Mouse (Mus musculus): ENCODE measurements around the gene Josd2.

The Josd2 gene

DNA sequence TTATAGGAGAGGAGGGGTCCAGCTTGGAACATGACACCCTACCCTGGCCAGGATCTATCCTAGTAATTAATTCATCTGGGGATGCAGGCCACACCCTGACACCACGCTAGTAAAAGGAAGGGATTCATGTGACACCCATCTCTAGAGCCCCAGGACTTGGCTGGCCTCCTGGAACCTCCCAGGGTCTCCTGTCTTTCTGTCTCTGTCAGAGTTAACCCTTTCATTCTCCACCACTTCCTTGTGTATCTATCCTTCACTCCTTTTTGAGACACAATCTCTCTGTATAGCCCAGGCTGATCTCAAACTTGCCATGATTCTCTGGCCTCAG lies 4.7 kb downstream of the Josd2 start:
- no peak for DNase-seq (ENCODE audit: low spot score)

DNA sequence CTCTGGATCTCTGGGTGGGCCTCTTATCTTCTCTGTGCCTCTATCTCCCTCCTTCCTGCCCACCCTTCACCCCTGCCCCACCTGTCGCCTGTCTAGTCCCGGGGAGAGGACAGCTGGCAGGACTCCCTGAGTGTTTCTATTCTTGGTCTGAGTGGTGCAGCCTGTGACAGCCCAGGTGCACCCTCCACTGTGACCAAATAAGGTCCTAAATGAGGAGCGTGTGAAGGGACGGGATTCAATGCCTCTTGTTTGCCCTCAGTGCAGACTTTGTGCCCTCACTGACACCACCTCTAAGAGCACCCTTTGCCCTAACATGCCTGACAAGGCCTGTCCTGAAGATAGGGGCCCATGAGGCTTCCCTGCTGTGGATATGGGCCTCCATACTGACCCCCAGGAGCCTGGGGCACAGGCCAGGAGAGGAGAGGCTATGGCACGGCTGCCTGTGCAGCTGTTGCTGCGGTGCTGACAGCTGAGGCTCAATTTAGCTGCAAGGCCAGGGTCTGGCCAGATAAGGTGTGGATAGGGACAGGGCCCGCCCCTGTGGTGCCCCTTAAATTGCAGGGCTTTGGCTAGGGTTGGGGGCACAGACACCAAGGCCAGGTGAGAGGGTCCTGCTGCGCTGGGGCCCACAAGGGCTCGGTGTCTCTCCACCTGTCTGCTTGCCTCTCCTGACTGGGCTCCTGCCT lies 5.3 kb downstream of the Josd2 start:
- DNase-seq (ENCODE audit: low spot score) = no peak

DNA sequence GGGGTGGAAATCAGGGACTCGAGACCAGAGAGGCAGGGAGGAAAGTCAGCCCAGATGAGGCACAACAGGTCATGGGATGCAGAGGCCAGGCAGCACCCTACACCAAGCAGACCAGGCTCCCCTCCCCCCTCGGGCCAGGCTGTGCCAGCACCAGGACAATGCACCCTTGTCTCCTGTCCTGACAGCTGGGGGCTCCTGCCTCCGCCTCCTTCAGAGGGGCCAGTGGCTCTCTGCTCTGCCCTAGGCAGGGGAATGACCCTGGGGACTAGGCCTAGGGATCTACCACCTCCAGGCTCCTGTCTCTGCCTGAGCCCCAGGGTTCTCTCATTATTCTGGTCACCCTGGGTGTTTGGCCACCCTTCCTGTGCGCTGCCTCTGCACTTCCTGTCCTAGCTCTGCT lies 6.6 kb downstream of the Josd2 start:
- DNase-seq (ENCODE audit: low spot score) = no peak

DNA sequence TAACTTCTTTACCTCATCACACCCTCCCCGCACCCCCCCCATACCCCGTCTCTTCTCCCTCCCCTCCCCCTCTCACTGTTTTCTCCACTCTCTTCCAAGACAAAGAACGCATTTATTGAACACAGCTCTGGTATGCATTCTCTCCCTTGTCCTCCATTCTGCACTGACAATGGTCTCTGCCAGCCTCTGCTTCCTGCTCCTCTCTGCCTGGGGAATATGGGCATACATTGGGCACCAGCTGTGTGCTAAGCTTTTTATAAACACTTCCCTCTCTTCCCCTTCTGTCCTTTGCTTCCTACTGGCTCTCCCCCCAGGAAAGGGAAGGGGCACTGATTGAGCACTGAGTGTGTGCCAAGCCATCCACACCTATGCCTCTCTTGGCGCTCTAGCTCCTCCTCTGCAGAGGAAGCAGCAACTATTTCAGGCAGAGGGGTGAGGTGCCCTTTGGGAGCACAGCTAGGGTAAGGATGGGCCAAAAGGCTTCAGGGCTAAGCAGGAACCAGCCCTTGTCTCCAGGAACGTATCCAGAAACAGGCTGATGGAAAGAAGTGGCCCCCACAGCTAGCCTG lies 7.3 kb downstream of the Josd2 start:
- no peak for DNase-seq (ENCODE audit: low spot score)

DNA sequence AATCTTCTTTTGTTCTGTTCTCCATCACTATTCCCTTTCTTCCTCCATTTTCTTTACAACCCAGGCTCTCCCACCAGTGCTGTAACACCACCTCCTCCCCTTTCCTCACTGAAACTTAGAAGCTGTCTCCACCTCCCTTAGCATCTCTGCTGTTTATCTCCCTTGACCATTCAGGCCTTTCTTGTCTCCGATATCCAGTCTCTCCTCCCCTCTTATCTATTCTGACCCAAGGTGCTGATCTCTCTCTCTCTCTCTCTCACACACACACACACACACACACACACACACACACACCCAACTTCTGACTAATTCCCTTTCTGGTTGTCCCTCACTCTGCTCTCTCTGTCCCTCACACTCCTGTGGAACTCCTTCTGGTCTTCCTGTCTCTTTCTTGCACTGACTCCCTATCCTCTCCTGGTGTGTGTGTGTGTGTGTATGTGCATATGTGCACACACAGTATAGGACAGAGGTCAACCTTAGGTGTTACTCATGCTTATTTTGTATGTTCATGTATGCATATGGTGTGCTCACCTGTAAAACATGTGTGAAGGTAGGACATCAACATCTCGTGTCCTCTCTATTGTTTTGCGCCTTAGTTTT lies 15.2 kb downstream of the Josd2 start:
- no peak for DNase-seq (ENCODE audit: low spot score)

DNA sequence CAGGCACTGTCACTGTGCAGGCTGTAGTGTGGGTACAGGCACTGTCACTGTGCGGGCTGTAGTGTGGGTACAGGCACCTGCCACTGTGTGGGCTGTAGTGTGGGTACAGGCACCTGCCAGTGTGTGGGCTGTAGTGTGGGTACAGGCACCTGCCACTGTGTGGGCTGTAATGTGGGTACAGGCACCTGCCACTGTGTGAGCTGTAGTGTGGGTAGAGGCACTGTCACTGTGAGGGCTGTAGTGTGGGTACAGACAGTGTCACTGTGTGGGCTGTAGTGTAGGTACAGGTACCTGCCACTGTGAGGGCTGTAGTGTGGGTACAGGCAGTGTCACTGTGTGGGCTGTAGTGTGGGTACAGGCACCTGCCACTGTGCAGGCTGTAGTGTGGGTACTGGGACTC lies 16.3 kb downstream of the Josd2 start:
- DNase-seq (ENCODE audit: low spot score) = no peak

DNA sequence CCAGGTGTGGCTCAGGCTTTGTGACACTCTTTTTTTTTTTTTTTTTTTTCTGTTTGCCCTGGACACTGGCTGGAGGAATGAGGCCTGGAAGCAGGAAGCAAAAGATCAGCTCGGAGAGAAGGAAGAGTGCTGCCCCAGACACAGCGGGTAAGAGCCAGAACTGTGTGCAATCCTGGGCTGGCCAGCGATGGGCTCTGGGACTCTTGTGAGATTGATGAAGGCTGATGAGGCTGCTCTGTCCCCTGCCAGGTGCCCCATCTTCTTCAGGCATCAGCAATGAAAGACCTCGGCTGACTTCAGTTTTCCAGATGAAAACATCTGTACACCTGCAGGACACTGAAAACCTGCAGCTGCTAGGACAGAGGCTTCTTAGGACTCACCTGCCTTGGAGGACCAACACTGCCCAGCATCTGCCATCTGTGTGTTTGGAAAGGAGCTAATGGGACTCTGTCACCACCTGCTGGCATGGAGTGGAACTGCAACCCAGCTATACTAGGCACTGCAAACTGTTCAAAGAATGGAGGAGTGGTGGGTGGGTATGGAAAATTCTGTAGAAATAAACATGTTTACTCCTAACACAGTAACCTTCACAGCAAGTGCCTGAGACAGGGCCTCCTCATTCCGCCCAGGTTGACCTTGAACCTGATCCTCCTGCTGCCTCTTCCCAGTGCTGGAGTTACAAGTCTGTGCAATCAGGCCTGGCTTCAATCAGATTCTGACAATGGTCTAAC lies 17.2 kb downstream of the Josd2 start:
- no peak for DNase-seq (ENCODE audit: low spot score)

DNA sequence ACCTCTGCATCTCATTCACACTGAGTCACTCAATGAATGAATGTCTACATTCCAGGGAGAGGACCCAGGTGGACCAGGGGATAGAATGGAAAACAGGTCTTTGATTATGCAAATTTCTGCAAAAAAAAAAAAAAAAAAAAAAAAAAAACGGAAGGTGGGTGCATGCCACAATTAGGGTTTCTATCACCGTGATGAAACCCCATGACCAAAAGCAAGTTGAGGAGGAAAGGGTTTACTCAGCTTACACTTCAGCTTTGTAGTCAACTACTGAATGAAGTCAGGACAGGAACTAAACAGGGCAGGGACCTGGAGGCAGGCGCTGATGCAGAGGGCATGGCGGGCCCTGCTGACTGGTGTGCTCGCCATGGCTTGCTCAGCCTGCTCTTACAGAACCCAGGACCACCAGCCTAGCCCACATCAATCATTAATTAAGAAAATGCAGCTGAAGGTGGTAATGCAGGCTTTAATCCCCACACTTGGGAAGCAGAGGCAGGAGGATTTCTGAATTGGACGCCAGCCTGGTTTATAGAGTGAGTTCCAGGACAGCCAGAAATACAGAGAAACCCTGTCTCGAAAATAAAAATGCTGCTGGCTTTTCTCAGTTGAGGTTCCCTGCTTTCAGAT lies 17.9 kb downstream of the Josd2 start:
- DNase-seq (ENCODE audit: low spot score) = no peak

DNA sequence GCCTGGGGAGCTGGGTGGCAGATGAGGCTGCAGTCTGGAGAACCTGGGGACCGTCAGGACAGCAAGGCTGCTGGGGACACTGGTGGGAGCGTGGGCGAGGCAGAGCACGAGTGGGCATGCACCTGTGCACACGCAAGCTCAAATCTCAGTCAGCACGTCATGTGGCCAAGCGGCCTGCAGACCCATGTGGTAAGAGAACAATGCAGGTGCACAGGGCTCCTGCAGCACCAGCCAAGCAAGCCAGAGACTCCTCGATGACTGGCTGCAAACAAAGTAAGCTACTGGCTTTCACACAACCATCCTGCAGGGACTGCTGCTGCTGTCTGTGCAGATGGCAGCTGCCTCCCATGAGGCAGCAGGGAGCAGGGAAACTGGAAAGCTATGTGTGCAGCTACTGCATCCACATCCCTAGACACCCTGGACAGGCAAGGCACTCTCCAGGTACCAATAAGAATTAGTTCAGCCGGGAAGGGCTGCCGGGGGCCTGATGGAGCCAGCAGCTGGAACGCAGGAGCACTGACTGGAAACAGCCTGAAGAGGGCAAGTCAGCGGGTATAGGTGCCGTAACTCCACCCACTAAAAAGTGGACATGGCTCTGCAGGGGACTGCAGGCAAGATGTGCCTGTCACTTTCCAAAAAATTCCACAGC lies 19.3 kb downstream of the Josd2 start:
- DNase-seq (ENCODE audit: low spot score) = no peak

DNA sequence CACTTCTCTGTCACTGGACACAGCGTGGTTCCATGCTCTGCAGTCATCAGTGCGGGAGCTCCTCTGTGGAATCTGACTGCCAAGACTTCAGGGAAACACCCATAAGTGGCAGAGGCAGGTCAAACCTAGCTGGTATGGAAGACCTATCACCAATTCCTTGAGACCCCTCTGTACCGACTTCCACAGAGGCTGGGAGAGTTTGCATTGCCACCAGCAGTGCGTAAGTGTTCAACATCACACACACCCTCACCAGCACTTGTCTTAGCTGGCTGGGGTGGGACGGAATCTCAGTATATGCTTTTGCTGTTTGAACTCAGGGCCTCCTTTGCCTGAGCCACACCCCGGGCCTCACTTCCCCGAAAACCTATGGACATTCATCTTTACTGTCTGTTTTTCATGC lies 20.2 kb downstream of the Josd2 start:
- DNase-seq (ENCODE audit: low spot score) = no peak

DNA sequence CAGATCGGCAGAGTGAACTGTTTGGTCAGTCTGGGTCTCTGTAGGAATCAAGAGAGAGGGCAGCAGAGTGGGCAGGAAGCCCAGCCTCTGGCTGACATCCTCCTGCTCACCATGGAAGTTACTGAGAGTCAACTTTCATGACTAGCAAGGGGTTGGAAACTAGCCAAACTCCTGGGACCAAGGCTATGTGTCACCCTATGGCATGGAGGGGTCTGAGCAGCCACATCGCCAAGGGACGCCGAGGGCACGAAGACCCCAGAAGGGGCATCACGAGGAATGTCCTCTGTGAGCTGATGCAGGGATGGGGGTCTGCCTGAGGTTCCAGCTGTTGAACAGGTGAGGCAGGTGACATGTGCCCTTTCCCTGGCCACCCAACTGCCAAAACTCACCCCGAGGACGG lies 20.8 kb downstream of the Josd2 start:
- DNase-seq (ENCODE audit: low spot score) = no peak

DNA sequence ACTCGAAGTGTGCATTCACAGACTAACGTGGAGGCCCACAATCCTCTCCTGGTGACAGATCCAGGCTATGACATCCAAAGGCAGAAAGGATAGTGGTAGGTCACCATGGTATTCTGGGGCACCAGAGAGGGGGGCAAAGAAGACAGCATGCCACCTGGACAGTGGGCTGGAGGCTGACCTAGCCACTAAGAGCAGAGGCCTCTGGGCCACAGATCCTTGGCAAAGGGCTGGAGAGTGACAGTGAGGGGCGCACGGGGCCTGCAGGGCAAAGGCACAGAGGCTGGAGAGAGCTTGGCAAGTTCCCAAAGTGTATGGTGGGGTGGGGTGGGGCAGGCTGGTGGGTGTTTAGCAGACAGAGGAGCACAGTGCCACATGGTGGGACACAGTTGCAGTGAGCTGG lies 22.5 kb downstream of the Josd2 start:
- no peak for DNase-seq (ENCODE audit: low spot score)

DNA sequence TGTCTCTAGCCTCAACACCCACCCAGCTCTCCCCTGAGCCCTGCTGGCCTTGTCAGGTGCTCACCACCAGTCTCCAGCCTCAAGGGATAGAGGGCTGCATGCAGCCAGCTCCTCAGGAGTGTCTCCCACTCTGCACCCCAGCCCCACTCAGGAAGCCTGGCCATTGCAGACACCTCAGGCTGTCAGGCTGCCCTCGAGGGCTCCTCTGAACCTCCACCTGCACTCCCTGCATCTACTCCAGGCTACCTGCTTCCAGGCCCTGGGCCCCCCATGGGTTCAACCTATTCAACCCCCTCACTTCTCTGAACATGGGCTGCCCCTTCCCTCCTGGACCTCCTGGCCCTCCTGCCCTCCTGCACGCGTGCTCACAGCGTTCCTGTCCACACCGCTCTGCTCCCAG lies 23.6 kb downstream of the Josd2 start:
- DNase-seq (ENCODE audit: low spot score) = no peak

DNA sequence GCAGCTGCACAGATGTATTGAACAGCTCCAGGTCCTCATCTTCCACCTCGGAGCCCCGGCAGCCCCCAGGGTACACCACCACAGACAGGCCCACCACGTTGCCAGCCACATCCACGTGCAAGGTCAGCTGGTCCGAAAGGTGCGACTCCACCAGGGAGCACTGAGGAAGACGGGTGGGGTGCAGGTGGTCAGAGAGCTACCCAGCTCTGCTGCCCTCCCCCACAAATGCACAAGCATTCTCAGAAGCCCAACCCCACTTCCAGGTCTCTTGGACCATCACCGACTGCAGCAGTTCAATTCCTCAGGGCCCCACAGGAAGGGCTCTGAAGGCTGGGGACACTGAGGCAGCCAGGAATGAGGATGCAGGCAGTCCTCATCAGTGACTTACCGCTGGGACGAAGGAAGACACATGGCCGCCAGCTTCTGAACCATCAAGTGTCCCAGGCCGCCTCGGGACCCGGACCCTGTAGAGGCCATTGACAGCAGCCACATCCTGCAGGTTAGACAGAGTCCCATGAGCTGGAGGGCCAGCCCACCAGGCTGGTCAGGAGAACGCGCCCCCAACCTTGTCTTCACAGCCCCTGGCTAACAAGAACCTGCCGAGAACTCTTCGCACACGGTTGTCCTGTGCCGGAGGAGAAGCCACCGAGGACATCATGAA lies 24.5 kb downstream of the Josd2 start:
- no peak for DNase-seq (ENCODE audit: low spot score)

DNA sequence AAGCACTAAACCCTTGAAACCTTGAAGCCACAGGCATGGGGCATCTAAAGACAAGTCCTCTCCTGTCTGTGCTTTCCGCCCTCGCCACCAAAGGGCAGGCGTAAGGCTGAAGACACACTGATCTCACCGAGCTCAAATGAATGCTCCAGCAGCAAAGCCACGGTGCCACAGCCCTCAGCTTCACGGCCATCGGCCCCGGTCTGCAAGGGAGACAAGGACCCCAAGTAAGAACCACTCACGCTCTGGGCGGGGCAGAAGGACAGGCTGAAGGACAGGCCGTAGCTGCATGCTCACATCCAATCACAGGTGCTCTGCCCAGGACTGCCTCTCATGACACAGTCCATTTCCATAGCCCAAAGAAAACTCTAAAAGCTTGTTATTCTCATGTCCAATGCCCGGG lies 26.9 kb downstream of the Josd2 start:
- no peak for DNase-seq (ENCODE audit: low spot score)

DNA sequence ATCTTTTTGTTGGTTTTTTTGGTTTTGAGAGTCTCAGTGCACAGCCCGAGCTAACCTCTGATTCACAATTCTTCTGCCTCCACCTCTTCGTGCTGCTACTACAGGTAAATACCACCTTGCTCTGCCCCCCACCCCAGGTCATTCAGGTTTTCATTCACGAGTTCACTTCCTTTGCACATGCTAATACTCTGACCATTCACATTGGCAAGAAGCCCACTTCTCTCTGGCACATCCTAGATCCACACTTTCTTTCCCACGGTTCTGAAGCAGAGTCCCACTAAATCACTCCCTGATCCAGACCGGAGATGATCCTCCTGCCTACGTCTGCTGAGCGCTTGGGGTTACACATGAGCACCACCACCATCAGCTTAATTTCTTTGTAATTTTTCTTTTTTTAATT lies 27.3 kb downstream of the Josd2 start:
- DNase-seq (ENCODE audit: low spot score) = no peak

DNA sequence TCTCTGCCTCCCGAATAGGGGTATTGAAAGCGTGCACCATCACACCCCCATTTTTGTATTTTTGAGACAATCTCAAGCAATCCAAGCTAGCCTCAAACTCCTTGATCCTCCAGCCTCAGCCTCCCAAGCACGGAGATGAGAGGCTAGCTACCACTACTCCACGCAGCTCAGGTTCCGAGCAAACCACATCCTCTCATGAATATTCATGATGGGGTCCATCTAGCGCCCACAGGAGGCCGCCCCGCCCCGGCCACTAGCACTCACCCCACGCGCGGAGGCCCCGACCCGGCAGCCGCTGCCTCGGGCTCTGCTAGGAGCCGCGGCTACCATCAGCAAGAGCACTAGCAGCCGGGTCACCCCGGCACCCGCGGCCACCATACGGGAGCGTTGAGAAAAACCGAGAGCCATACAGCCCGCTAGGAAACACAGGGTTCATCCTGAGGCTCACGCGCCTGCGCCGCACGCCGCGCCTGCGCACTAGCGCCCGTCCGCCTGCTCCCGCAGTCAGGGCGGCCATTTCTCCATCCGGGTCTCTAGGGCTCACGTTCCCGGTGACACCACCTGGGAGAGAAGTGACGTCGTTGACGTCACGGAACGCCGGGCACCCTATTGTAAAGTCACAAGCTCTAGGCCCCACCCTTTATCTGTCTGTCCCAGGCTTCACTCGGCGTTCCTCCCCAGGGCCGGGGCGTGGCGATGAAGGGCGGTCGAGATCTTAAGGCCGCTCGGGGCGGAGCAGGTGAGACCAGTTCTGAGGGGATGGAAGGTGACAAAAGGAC lies 28.4 kb downstream of the Josd2 start, which contains the start of the genes Emc10 and Fam71e1:
Gene Emc10 (minus strand): TSS at position 538 of the 779 bp plus-strand sequence.
Gene Fam71e1 (plus strand): TSS at position 590 of the 779 bp plus-strand sequence.
- DNase-seq (ENCODE audit: low spot score) = peak; percentile 98

DNA sequence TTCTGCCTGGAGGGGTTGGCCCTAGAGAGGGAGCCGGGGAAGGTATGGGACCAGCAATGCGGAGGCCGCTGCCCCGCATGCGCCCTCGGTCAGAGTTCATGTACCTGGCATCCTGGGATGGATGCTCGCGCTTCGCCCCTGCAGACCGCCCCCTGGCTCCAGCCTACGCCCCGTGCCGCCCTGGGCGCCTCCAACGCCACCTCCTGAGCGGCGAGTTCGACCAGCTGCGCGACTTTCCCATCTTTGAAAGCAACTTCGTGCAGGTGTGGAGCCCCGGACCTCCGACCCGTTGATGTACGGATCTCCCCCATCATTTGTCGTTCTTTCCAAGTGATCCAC lies 29.0 kb downstream of the Josd2 start:
- no peak for DNase-seq (ENCODE audit: low spot score)

DNA sequence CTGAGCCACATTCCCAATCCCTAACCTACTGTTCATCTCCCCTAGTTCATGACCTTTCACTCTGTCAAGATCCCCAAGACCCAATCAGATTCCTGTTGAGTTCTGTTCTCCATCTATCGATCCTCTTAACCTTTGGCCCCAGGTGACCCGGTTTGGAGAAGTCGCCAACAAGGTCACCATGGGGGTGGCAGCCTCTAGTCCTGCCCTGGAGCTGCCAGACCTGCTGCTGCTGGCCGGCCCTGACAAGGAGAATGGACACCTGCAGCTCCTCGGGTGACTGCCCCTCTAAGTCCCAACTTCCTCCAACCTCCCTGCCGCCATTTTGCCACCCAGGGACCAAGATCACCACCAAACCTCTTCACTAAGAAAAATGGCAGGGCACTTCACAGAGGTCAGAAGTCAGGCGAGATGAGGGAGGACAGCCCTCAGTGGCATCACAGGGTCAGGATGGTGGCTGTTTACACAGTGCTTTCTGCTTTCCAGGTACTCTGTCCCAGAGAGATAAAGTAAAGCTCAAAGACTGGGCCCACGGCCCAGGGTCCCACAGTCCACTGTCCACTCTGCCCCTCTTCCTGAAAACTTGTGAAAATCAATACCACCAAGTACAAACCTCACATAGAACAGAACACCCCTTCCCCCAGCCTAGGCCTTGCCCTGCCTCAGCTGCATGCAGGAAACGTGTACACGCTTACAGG lies 29.7 kb downstream of the Josd2 start:
- peak; percentile 19 for DNase-seq (ENCODE audit: low spot score)

DNA sequence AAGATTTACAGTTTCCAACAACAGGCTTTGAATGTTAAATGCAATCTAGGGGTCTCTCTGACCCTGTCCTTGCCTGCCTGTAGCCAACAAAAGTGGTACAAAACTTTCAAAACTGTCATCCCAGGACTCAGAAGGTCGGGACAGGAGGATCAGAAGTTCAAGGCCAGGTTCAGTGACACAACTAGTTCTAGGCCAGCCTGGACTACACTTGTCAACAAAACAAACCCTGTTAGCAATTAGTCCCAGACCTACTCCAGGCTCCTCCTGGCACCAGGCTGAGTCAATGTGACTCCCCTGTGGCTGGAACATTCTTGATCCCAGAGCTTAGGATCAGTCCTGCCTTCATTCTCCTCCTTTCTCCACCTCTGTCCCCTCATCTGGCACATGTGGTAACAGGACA lies 31.1 kb downstream of the Josd2 start:
- DNase-seq (ENCODE audit: low spot score) = no peak
